Mouse (Mus musculus): ENCODE measurements around the gene Tns1.

DNA sequence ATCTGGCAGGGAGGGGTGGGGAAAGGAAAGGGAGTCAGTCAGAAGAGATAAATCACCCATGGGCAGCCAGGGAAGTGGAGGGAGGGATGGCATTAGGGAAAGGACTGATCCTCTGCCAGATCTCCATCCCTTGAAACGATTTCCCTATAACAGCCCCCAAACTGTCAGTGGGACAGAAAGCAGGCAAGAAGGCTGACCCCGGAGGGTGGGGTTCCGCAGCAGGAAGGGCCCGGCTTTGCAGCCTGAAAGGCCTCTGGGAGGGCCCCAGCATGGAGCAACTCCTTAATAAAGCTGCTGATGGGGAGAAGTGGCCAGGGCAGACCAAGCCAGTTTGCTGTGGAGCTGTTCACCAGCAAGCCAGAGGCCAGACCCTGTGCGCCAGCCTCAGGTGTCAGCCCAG is 151.5 kb downstream of the Tns1 start:
- TF ChIP-seq CTCF (IDR thresholded peaks at IDR 0.05; ENCODE audit: control insufficient read depth, insufficient read depth, insufficient read length) (no peak), MAX (IDR thresholded peaks at IDR 0.05) (no peak), USF1 (IDR thresholded peaks at IDR 0.05; ENCODE audit: low read depth) (no peak), MYOG (IDR thresholded peaks at IDR 0.05; ENCODE audit: control insufficient read depth, extremely low read depth, insufficient read length) (no peak)

All from C2C12 (cell line).